Mouse (Mus musculus): ENCODE measurements at regions not wholly inside any gene's neighbourhood (a gene's known extent, or its start where the extent isn't known, plus 50 kb on each side); places are given as distances from the start of the nearest gene placed in this dataset.
A peak's percentile ranks its signal among the peaks of the same experiment; 100 is the strongest.

- DNase-seq (ENCODE audit: low spot score) = no peak
These were observed 55.4 kb downstream of the Uncx start for GRCm38 (mm10) chr5:139598715-139599114.

- DNase-seq (ENCODE audit: low spot score) = no peak
These were observed 56.1 kb downstream of the Uncx start for GRCm38 (mm10) chr5:139599191-139599937.

- no peak for DNase-seq (ENCODE audit: low spot score)
These were observed 56.9 kb downstream of the Uncx start for GRCm38 (mm10) chr5:139600213-139600612.

- no peak for DNase-seq (ENCODE audit: low spot score)
These were observed 59.6 kb downstream of the Uncx start for GRCm38 (mm10) chr5:139602860-139603259.

DNA sequence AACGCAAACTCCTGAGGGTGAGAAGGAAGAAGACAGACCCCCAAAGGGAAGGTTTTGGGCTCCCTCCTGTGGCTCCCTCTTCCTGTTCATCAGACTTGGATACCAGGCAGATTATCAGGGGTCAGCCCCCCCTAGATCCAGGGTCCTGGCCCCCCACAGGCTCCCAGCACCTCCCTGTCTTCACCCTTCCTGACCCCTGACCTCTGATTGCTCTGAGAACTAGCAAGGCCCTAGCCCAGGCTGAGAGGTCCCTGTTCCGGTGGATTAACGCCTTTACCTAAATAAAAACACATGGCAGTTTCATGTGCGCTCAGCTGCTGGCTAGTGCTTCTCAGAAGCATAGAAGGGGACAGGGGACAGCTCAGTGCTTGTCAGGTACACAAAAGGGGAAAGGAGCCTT, 60.2 kb downstream of the Uncx start:
- no peak for DNase-seq (ENCODE audit: low spot score)

DNA sequence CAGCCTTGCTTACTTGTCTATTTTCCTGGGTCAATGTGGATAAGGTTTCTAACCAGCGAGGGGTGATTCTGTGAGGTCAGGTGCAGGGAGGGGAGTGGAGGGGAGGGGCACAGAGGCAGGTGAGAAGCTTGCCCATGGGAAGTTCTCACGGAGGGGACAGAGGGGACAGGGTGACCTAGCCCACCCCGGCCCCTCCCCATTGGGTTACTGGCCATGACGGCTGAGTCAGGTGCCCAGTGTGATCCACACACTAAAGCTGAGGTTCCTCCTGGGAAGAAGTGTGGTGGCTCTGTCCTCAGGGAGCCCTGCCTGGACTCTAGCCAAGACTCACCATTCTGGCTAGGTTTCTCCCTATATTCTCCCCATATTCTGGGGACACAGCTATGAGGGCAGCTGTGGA, 61.0 kb downstream of the Uncx start:
- no peak for DNase-seq (ENCODE audit: low spot score)

DNA sequence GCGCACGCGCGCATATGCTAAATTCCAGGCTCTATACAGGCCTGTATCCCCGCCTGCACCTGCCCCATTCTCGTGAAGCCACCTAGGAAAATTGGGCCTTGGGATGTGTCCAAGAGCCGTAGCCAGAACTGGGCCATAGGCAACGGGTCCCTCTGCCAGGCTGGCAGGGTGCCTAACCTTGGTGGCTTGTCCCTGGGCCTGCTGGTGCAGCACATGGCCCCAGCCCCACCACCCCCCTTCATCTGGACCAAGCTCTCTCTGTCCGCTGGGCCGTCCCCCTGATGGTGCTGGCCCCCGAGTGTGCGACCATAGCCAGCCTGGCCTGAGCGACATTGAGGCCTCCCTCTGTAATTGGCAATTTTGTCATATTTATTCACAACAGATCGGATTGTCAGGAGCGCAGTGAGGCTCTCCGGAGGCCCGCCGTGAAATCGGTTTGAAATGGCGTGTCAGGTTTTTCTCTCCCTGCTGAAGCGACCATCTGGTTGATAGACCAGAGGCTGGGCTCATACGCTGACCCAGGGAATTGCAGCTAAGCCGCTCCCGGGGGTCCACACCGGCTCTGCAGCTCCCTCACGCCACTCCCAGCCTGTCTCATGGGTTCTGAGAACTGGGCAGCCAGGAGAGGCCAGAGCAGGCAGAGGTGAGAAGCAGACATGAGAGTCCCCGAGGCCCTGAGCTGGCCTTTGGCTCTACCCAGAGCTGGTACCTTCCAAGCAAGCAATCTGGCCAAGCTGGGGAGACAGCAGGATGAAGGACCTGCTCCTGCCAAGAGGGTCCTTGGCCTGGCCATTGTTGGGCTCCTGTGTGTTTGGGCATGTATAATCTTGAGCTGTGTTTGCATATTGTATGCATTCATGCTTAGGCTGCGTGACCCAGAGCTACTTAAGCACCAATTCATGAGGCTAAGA, 67.6 kb downstream of the Uncx start:
- no peak for DNase-seq (ENCODE audit: low spot score)

DNA sequence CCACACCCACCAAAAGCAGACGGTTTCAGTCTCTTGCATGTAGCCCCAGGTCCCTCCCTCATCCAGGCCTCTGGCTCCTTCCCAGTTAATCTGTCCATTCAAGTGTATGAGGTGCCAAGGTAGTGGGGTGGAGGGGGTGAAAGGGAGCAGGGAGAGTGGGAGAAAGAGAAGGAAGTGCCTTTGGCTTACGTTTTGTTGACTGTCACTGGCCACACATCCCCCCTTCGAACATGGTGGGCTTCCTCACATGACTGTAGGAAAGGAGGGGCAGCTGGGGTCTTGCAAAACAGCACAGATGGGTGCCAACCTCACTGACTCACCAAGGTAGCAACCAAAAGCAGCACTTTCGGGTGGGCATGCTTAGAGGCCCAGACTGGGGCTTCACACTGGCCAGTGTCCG, 68.9 kb downstream of the Uncx start:
- DNase-seq (ENCODE audit: low spot score) = no peak

DNA sequence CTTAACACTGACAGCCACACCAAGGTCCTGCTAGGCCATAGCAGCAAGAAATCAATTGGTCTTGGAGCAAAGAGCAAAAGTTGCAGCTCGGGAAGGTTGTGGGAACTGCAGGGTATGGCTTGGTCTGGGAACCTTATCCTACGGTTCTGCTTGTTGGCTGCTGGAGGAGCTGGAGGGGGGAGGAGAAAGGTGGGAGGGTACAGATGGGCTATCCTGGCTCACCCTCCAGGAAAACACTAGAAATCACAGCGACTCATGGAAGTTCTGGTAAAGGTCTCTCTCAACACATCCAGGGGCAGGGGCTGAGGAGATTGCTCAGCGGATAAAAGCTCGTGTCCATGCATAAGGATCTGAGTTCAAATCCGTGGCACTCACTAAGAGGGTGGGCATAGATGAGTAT, 69.4 kb downstream of the Uncx start:
- no peak for DNase-seq (ENCODE audit: low spot score)

- DNase-seq (ENCODE audit: low spot score) = no peak
These were observed 70.3 kb downstream of the Uncx start for GRCm38 (mm10) chr5:139613601-139614000.

GRCm38 (mm10) chr5:139619301-139620161, 76.2 kb downstream of the Uncx start:
- DNase-seq (ENCODE audit: low spot score) = no peak

GRCm38 (mm10) chr5:139625871-139626460, 82.7 kb downstream of the Uncx start:
- DNase-seq (ENCODE audit: low spot score) = no peak

DNA sequence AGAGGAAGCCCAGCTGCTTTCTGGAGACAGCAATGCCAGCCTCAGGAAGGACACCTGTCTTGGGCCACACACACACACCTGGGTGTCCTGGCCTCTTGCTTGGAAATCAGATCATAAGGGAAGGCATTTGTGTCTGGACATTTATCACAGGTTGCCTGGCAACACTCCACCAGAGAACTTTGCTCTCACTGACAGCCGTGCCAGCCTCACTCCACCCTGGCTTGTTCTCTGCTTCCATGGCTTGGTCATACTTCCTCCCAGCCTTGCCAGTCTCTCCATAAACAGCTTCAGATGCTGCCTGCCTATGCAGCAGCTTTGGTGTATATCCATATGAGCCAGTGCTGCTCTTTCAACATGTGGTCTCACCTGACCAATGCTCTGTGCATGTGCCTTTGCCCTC, 84.3 kb downstream of the Uncx start:
- DNase-seq (ENCODE audit: low spot score) = peak; percentile 5

GRCm38 (mm10) chr5:139637028-139637427, 93.7 kb downstream of the Uncx start:
- no peak for DNase-seq (ENCODE audit: low spot score)

DNA sequence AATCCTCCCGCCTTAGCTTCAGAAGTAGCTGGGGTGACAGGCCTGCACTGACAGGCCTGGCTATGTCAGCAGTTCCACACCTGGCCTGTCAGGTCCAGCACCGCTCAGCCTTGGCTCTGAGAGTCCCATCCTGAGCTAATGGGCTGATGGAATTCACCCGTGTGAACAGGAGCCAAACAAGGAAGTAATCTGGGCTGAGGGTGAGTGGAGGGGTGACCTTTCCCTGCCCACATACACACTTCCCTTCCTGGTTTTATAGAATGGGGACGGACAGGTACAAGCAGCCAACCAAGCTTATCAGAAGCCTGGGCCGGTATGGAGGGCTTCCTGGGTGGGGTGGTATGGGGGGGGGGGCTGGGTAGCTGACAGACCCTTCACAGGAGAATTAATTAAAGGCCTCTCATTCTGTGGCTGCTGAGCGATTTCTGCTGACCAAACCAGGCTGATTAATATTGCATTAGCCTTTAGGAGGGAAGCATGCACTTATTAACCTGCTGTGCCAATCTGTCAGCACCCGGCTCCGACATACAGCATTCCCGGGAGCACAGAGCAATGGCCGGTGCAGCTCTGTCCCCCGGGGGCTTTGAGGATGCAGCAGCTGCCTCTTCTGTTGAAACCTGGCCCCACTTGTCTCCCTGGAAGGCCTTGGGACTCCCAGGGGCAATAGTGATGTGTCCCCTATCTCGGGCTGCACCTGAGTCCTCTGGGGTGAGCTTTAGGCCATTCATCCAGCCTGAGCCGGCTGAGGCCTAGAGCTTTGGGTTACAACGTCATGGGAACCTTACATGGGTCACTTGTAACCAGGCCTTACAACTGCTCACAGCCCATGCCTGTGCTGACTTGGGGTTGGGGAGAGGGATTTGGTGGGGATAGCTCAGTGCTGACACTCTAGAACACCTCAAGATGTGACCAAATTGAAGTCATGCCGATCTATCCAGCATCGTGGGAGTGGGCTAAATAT, 95.2 kb downstream of the Micall2 start:
- no peak for DNase-seq (ENCODE audit: low spot score)

- no peak for DNase-seq (ENCODE audit: low spot score)
These were observed 91.3 kb downstream of the Micall2 start for GRCm38 (mm10) chr5:139644816-139645215.

- DNase-seq (ENCODE audit: low spot score) = no peak
These were observed 85.1 kb downstream of the Micall2 start for GRCm38 (mm10) chr5:139651041-139651440.
